Mouse (Mus musculus): ENCODE measurements at regions not wholly inside any gene's neighbourhood (a gene's known extent, or its start where the extent isn't known, plus 50 kb on each side); places are given as distances from the start of the nearest gene placed in this dataset.

DNA sequence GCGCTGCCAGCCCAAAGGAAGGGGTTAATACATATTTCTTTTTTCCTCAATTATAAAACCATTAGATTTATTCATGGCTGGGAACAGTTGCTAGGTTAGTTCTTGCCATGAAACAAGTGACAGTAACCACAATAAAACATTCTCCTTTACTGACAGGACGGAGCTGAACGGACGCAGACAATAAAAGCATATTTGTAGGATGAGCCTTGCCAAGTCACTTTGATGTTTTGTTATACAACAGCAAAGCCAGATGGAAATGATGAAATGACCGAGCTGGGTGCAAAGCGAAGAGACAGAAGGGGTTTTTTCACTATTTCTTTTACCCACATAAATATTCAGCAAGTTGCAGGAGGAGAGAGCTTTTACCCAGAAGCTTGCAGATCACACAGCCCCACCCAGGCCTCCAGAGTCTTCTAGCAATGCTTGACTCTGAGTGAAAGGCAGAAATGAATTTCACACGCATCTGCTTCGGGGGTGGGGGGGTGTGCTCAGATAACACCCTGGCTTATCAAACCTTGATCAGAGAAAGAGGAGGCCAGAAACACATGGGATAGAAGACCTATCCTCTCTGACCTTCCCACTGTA lies 395.3 kb downstream of the Mtx2 start:
- peak; percentile 45 for DNase-seq (ENCODE audit: low read depth, low spot score)

- DNase-seq (ENCODE audit: low read depth, low spot score): peak; percentile 23
Observed at GRCm38 (mm10) chr2:75224443-75224842, 398.8 kb downstream of the Mtx2 start.

DNA sequence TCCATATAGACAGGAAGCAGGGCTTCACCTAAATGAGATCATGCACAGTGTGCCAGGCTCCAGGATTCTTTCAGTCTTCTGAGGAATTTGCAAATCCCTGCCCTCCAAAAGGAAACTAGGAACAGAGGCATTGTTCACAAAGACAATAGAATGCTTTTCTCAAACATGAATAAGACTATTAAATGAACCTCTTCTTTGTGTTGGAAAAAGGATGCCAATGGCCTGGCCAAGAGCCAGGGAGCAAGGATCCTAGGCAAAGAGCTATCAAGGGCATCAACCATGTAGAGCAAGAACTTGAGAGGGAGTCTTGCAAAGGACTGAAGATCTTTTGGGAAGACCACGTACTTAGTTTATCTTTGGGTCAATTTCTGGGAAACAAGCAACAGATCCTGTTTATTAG lies 415.4 kb downstream of the Mtx2 start:
- DNase-seq (ENCODE audit: low read depth, low spot score): no peak

- peak; percentile 64 for DNase-seq (ENCODE audit: low read depth, low spot score)
Observed at GRCm38 (mm10) chr2:75244311-75245033, 414.6 kb upstream of the Hnrnpa3 start.

DNA sequence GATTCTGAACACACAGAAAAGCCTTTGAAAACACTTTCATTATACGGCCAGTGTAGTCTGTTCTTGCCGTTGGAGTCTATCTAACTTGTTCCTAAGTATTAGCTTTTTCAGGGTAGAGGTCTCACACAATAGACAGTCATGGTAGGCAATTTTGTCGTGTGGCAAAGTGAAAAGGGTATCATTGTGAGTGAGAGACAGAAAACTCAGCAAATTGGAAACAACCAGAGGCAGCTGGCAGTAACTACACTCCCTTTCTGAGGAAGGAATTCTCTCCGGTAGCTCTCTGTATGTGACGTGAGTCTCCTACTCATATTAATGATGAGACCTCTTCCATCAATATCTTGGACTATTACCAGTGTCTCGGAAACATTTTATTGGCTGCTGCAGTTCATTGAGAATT lies 413.8 kb upstream of the Hnrnpa3 start:
- no peak for DNase-seq (ENCODE audit: low read depth, low spot score)

DNA sequence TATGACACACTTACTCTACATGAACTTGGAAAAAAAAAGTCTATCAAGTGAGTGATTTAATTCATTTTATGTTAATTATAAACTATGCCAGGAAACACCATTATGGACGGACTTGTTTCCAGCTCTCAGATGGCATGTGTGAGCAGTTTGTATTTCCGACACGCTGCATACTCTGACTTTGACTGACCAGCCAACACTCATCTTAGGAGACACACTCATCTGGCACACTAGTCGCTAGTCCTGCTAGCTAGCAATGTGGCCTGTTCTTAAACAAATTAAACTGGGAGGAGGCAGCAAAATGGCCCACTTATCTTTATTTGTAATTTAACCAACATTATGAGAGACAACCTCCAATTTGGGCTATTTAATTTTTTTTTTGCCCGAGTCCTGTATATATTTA lies 413.4 kb upstream of the Hnrnpa3 start:
- DNase-seq (ENCODE audit: low read depth, low spot score): no peak

GRCm38 (mm10) chr2:75246082-75246743 lies 412.8 kb upstream of the Hnrnpa3 start:
- peak; percentile 71 for DNase-seq (ENCODE audit: low read depth, low spot score)

- peak; percentile 26 for DNase-seq (ENCODE audit: low read depth, low spot score)
Observed at GRCm38 (mm10) chr2:75248251-75248650, 410.8 kb upstream of the Hnrnpa3 start.

DNA sequence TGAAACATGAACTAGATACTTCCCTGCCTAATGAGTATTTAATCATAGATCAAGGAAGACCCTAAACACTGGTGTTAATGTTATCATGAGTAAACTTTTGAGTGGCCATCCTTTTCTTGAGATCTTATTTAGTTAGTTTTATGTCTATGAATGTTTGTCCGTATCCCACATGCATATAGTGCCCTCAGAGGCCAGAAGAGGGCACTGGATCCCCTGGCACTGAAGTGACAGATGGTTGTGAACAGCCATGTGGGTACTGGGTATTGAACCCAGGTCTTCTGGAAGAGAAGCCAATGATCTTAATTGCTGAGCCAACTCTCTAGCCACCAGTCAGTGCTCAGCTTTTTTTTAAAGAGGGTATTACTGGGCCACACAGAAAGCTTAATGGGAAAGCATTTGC lies 408.6 kb upstream of the Hnrnpa3 start:
- no peak for DNase-seq (ENCODE audit: low read depth, low spot score)

DNA sequence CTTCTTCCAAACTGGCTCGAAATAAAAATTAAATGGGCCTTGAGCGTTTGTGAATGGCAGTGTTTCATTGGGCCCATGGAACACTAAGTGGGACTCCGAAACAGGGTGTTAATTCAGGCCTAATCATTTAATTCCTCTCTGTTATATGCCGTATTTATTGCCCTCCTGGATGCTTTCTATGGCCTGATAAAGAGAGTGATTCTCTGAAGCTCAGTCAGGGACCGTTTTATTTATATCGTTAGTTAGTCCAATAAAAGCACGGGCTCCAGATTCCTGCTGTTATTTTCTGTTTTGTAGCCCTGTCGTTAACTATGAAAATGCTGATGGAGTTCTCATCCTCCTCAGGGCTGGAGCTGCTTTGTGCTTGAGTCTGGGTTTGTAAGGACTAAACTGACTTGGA lies 406.2 kb upstream of the Hnrnpa3 start:
- no peak for DNase-seq (ENCODE audit: low read depth, low spot score)

- peak; percentile 89 for DNase-seq (ENCODE audit: low read depth, low spot score)
Observed at GRCm38 (mm10) chr2:75265218-75265617, 393.8 kb upstream of the Hnrnpa3 start.

- DNase-seq (ENCODE audit: low read depth, low spot score): no peak
Observed at GRCm38 (mm10) chr2:75265739-75266699, 393.0 kb upstream of the Hnrnpa3 start.

GRCm38 (mm10) chr2:75267949-75268348 lies 391.1 kb upstream of the Hnrnpa3 start:
- DNase-seq (ENCODE audit: low read depth, low spot score): no peak

GRCm38 (mm10) chr2:75269446-75269845 lies 389.6 kb upstream of the Hnrnpa3 start:
- DNase-seq (ENCODE audit: low read depth, low spot score): peak; percentile 72

DNA sequence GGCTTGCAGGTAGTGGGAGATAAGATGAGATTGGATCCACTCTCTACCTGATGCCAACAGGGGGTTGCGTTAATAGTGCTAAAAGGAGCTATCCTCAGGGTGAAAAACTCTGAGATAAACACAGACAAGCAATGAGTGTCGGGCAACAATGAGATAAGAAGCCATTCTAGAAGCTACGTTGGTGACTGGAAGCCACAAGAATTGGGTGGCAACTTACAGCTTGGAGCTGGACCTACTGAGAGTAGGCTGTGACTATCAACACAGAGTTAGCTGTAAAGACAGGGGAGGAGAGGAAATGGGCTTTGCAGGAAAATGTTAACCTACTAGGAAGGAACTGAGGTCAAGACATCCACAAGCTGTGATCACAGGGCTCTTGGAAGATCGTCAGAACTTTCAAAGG lies 388.9 kb upstream of the Hnrnpa3 start:
- no peak for DNase-seq (ENCODE audit: low read depth, low spot score)

- DNase-seq (ENCODE audit: low read depth, low spot score): no peak
Observed at GRCm38 (mm10) chr2:75287900-75288299, 371.2 kb upstream of the Hnrnpa3 start.

GRCm38 (mm10) chr2:75291674-75292073 lies 367.4 kb upstream of the Hnrnpa3 start:
- peak; percentile 11 for DNase-seq (ENCODE audit: low read depth, low spot score)

- DNase-seq (ENCODE audit: low read depth, low spot score): no peak
Observed at GRCm38 (mm10) chr2:75306821-75307220, 352.2 kb upstream of the Hnrnpa3 start.

GRCm38 (mm10) chr2:75311191-75311590 lies 347.9 kb upstream of the Hnrnpa3 start:
- no peak for DNase-seq (ENCODE audit: low read depth, low spot score)

GRCm38 (mm10) chr2:75312246-75312645 lies 346.8 kb upstream of the Hnrnpa3 start:
- peak; percentile 45 for DNase-seq (ENCODE audit: low read depth, low spot score)

DNA sequence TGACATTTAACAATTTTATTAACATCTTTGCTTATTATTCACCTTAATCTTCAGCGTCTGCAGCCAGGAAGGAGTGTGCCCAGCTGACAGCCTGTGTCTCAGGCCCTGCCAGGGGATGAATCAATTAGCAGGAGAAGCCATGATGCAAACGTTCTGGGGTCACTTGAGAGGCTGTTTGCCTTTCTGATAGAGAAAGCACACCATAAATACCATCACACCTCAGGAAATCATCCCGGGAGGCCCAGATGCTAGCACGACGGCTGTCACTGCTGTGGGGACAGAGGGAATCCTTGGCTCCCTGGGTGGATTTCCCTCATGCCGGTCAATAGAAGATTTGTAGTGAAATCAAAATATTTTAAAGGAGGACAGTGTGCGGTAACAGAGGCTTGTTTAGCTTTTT lies 343.7 kb upstream of the Hnrnpa3 start:
- no peak for DNase-seq (ENCODE audit: low read depth, low spot score)

- DNase-seq (ENCODE audit: low read depth, low spot score): peak; percentile 21
Observed at GRCm38 (mm10) chr2:75318190-75318589, 340.9 kb upstream of the Hnrnpa3 start.

Measured in brain, adult 2 months (tissue).